Mouse (Mus musculus) thymus, adult 18-20 months (tissue): ENCODE results near the gene Ntf5.
"Not testable (repeated sequence)": the region's sequence is repeated elsewhere in the genome, so short reads cannot be mapped to it uniquely, and the experiment has no call there.

Experiments
- DNase-seq, 2 experiments: peaks; one replicate each; pipeline ENCODE4 v3.0.0; 2022; ENCODE audit warnings: mixed read lengths in 2 of 2

The Ntf5 gene

DNA sequence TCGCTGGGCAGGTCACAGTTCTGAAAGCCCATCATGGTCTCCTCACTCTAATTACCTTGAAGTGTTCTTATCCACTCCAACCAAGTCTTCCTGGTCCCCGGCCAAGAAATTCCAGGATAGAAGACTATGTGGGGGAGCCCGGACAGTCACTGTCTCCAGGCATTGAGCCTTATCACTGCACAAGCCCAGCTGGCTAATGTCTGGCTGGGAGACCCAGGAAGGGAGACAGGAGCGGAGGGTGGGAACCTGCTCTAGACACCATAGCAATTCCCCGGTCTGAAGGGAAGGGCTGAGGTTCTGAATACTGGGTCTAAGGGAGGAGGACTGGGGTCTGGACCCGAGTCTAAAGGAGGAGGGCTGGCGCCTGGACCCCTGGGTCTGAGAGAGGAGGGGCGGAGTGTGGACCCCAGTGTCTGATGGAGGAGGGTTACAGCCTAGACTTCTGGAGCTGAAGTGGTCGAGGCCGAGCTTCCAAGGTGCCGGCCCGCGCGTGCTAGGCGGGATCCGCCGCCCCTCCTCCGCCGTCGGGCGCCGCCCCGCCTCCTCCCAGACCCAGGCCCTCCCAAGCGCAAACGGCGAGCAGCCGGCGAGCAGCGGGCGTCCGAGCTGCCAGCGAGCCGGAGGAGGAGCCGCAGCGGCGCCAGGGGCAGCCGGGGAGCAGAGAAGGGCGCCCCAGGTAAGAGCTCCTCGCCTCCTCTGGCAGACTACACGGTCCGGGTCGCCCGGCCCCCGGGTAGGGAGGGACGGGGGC lies at the start of gene Ntf5:
TSS of gene Ntf5 (plus strand) at position 583 of the 751 bp plus-strand sequence.
- peak in 1 of 2 experiments; percentile 2 for DNase-seq

DNA sequence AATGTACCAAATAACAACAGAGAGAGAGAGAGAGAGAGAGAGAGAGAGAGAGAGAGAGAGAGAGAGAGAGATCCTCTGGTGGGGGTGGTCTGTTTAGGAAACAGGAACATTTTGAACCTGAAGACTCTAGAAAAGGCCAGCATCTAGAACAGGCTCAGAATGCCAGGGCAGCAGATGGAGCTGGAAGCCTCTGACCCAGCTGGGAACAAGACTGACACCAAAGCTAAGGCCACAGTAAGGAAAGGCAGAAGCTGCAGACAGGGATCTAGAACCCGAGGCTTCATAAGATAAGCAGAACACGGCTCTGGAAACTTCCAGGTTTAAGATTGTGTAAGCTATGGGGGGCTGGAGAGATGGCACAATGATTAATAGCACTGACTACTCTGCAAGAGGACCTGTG lies 49.5 kb upstream of the Ntf5 start:
- no peak for DNase-seq

- DNase-seq = no peak
Measured at GRCm38 (mm10) chr7:45365742-45366651, 47.5 kb upstream of the Ntf5 start.

DNA sequence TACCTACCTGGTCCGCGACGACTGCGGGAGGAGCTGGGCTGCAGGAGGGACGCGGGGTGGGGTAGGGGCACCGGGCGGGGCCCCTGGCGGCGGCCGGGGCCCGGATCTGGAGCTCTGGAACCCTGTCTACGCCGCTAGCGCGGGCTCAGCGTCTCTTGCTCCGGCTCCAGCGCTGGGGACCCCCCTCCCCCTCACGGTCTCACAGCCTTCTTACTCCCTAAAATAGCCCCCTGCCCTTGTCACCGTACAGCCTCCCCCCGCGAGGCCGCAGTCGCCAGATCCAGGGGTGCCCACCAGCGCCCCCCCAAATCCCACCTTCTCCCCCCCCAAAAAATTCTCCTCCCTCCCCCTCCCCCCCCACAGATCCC lies 46.9 kb upstream of the Ntf5 start, which contains the start of gene Ppfia3:
TSS of gene Ppfia3 (minus strand) at position 368 of the 368 bp plus-strand sequence.
- no peak for DNase-seq

DNA sequence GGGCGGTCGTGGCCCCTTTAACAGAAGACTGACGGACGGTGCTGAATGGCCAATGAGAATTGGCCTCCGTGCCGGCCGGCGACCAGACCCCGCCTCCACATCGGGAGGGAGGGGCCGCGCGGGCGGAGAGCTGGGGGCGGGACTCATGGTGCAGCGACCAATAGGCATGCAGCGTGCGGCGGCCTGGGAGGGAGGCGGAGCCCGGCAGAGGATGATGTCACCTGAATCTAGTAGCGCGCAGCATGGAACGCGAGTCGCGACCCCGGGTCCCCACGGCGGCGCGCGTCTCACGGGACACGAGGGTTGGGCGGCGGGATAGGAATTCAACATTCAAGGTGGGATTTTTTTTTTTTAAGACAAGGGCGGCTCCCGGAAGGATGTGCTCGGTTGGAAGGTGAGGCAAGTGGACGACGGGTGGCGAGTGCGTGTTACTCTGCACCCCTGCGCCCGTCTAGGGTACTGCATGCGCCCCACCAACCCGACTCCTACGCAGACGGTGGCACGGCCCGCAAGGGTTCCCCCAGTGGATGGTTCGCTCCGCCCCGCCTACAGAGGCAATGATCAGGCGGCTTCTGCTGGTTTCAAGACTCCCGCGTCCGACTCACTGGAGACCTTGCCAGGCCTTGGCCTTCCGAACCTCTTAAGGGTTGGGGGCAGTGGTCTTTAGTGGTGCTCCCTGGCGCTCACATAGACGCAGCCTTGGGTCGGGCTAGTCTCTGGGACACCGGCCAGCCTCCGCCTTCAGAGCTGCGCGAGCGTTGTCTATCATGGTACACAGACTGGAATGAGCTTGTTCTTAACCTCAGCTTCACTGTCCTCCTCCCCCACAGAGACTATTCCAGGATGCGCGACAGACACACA lies 46.2 kb upstream of the Ntf5 start:
- DNase-seq = peak; percentile 93

DNA sequence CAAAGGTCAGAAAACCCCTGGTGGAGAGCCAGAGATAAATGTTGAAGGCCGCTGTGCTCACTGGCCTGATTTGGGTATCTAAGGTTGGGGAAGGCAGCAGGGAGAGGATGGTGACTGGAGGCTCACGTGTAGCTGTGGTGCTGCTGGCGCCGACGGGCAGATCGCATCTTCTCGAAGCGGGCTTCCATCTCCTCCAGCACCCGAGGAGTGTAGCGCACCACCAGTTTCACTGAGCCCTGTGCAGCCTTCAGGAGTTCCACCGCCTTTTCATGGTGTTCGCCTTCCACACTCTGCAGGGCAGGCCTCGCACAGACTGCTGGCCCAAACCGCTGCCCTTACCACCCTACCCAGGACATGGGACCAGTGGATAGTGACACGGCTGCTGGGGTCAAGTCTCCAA lies 45.3 kb upstream of the Ntf5 start:
- no peak for DNase-seq

DNA sequence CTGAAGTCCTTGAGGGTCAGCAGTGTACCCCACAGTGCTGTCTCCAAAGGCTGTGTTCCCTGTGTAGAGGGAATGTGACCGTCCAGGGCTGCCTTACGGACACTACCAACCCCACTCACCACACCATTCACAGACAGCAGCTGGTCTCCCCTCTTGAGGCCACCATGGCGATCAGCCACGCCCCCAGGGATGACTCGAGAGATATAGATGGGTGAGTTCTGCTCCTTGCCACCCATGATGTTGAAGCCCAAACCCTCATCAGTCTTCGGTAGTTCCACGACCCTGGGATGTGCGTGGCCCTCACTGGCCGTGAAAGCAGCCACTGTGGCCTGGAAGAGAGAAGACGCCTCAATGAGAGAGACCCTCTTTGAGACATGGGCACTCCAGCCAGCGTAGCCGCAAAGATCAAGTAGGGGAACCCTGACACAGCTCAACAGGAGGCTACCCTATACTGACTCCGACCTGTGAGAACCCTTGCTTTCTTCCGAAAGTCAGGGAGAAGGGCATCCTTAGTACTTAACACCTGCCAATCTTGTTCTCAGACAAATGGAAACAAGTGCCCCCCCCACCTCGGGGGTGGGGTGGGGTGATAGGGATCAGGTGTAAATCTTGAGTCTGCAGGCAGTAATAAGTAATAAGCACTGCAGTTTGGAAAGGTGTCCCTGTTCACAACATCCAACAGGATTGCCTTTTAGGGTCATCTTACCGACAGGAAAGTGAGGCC lies 44.3 kb upstream of the Ntf5 start:
- no peak for DNase-seq

DNA sequence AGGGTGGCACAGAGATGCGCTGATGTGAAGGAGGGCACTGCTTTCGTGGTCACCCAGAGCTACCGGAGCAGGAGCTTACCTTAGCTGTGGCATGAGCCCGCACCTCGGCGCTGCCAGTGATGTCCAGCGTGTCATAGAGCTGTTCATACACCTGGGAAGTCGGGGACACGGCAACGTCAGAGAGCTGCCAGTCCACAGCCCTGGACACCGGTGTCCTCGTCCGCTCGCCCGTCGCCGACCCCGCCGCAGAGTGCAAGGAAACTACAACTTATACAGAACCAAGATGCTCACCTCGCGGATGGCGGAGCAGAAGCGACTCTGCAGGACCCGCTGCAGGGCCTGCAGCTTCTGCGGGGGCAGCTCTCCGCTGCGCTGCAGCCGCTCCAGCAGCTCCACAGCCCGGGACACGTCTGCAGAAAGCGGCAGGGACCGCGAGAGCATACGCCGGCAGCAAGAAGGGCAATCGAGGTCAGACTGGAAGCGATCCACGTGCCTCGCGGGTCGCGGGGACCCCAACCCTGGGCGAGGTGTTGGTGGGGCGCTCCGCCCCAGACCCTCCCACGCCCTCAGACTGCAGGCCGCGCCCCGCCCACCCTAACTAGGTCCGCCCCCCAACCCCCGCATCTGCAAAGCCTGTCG lies 43.5 kb upstream of the Ntf5 start:
- no peak for DNase-seq

DNA sequence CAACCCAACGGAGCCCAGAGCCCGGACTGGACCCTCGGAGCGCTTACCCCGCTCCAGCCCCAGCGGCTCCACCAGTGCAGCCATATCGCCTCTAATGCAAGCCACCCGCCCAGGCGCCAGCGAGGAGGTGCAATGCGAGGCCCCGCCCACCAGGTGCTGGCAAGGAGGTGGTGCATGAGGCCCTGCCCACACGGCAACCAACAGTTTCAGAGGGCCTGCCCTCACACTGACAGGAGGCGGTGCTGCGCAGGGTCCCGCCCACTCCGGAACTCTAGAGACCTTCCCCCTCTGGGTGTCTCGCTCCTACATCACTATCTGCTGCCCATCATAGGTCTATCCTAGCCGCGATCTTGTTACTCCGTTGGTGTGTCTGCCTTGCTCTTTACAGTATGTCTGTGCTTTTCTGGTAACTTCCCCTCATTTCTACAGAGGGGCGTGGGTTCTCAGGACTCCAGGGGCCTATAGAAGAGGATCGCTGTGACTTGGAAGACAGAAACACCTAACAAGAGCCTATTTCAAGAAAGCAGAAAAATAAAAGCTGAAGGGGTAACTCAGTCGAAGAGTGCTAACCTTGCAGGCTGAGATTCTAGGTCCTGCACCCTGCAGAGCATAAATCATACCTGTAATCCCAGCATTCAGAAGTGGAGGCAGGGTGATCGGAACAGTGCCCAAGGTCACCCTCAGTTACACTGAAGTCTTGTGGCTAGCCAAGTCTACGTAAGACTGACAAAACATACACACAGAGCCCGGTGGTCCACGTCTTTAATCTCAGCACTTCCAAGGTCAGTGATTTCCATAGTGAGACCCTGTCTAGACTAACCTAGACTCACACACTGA lies 42.8 kb upstream of the Ntf5 start, which contains the start of gene Lin7b:
TSS of gene Lin7b (minus strand) at position 109 of the 837 bp plus-strand sequence.
- DNase-seq = peak; percentile 81 to 85

GRCm38 (mm10) chr7:45372371-45372770 lies 41.1 kb upstream of the Ntf5 start:
- no peak for DNase-seq

DNA sequence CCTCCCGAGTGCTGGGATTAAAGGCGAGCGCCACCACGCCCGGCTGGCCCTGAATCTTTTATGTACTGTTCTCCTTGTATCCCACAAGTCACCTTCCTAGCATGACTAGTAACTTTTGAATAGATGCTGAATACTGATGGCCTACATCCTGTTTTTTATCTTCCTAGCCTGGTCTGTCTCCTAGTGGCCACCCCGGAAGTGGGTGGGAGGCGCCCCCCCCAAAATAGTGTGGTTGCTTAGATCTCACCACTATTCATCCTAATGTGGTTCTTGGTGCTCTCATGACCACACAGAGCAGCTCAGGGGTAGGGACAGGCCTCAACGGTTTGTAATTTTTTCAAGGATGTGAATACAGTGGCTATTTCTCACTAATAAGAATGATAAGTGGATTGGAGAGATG lies 38.9 kb upstream of the Ntf5 start:
- no peak for DNase-seq

DNA sequence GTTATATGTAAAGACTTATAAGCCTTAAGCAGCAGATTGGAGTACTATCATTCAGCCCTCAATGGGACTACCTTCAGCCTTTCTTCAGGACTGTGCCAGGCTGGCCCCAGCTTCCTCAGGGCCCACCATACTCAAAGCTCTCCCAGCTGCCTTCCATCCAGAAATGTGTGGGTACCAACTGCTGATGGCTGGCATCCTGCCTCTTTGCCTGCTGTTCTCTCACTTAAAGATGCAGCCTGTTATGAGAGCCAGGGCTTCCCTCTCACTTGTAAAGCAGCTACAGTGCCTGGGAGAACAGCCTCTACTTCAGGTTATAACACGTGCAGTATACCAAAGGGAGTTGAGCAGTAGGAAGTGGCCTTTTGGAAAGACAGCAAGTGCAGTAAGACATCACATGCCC lies 37.4 kb upstream of the Ntf5 start:
- no peak for DNase-seq

DNA sequence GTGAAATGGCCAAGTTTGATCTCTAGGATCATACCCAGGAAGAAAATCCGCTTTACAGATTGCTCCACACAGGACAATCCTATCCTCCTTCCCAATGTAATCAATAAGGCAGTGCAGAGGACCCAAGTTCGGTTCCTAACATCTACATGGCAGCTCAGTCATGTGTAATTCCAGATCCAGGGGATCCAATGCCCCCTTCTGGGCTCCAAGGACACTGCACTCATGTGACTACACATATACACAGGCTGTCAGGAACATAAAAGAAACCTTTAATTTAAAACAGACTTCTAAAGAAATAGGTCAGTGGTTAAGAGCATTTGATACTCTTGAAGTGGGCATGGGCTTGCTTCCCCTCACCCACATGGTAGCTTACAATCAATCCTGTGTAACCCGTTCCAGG lies 27.4 kb upstream of the Ntf5 start:
- no peak for DNase-seq

DNA sequence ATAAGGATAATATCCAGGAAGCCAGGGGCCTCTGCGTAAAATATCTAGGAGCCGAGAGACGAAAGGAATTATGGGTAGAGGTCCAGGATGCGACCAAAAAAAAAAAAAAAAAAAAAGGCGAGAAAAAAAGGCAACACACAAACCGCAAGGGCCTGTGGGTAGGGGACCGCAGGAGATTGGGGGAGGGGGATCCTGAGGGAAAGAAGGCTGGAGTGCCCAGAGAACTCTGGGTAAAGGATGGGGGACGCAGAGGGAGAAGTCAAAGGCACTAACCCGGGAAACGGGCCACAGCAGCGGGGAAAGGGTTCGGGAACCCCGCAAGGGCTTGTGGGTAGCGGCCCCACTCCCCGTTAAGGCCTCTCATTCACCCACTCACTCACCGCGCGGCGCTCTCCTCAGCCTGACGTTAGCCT lies 18.4 kb upstream of the Ntf5 start:
- DNase-seq = no peak

- peak; percentile 100 for DNase-seq
Measured at GRCm38 (mm10) chr7:45395578-45396336, 17.7 kb upstream of the Ntf5 start, which contains the start of gene Snrnp70. Snrnp70 (minus strand) TSS chr7:45395742.

GRCm38 (mm10) chr7:45396337-45396775 lies 17.1 kb upstream of the Ntf5 start:
- DNase-seq = not testable (repeated sequence)

DNA sequence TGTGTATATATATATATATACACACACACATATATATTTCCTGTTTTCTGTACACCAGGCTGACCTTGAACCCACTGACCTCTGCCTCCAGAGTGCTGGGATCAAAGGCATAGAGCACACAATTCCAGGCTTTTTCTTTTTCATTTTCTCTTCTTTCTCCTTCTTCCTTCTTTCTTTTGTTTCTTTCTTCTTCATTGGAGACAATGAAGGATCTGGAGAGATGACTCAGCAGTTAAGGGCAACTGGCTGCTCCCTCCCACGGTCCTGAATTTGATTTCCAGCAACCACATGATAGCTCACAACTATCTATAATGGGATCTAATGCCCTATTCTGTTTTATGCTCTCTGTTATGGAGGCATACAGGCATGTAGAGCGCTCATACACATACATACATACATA lies 16.7 kb upstream of the Ntf5 start:
- DNase-seq = no peak

- no peak for DNase-seq
Measured at GRCm38 (mm10) chr7:45401521-45402085, 11.9 kb upstream of the Ntf5 start.

DNA sequence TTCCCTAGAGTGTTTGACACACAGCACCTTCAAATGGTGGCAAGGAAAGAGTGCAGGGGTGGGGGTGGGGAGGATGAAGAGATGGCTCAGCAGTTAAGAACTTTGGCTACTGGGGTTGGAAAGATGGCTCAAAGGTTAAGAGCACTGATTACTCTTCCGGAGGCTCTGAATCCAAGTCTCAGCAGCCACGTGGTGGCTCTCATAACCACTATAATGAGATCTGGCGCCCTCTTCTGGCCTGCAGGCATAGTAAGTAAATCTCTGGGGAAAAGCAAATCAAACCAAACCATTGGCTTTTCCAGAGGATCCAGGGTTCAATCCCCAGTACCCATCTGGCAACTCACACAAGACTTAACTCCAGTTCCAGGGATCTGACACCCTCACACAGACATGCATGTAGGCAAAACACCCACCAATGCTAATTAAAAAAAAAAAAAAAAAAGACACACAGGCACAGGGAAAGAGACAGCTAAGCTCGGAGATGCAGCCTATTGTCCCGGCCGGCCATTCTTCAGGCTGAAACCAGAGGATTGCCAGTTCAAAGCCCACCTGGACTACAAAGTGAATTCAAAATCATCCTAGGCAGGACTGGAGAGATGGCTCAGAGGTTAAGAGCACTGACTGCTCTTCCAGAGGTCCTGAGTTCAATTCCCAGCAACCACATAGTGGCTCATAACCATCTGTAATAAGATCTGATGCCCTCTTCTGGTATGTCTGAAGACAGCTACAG lies 9.8 kb upstream of the Ntf5 start:
- no peak for DNase-seq
